Mouse (Mus musculus) thymus, adult 2 months (tissue): ENCODE measurements around the gene Ttn.

ENCODE experiments used
- CTCF ChIP-seq: fragments of 200-500 bp; IDR thresholded peaks from 2 replicates; pipeline ENCODE4 v1.5.1; 2012; ENCODE audit warnings: mild to moderate bottlenecking, control low read depth, low read length, moderate library complexity, borderline replicate concordance; ENCODE audit not compliant: control insufficient read depth, poor library complexity, insufficient read depth; ENCODE audit errors: extremely low read depth
- POLR2A ChIP-seq: fragments of 200-500 bp; IDR thresholded peaks from 2 replicates; pipeline ENCODE4 v1.6.1; 2012; ENCODE audit warnings: mild to moderate bottlenecking, low read length, control low read depth, moderate library complexity; ENCODE audit not compliant: control insufficient read depth, poor library complexity, insufficient read depth; ENCODE audit errors: extremely low read depth

DNA sequence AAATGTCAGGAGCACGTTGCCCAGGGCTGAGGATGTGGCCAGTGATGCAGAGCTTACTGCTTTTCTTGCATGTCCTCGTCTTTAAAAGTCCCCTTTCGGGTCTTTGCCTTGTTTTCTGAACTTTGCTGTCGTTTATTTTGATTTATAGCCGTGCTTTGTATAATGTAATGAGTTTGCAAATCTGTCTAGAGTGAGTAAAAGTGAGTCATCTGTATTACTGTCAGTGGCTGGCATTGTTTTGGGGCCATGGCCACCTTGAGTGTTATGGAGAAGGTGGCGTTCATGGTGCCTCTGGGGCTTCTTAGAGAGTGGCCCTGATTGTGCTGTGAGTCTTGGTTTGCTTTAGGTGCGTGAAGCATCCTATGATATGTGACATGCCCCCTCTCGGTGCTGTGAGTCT is 300.0 kb downstream of the Ttn start:
- no peak for TF ChIP-seq POLR2A
- TF ChIP-seq CTCF = no peak
